Mouse (Mus musculus) heart, adult 2 months (tissue): ENCODE measurements around the gene Sept9. TPM values are rescaled to one million over a fixed set of nuclear protein-coding genes. Genes with fewer than 3 reads are reported as not detected.

ENCODE experiments used
- DNase-seq, 2 experiments: peaks; one replicate each; pipeline ENCODE4 v3.0.0; 2021
- H3K27ac ChIP-seq: fragments of 200-600 bp; 2 replicates; pipeline ENCODE4 v1.8.1; 2022
- H3K27me3 ChIP-seq: fragments of 200-500 bp; 2 replicates; pipeline ENCODE4 v1.6.1; 2012; ENCODE audit warnings: mild to moderate bottlenecking, low read length, inconsistent platforms, mixed read lengths; ENCODE audit not compliant: control insufficient read depth, insufficient read depth
- H3K36me3 ChIP-seq: fragments of 200-500 bp; 2 replicates; pipeline ENCODE4 v1.6.1; 2012; ENCODE audit warnings: low read length, inconsistent platforms; ENCODE audit not compliant: control insufficient read depth, insufficient read depth
- H3K4me1 ChIP-seq: fragments of 200-500 bp; 2 replicates; pipeline ENCODE4 v1.6.1; 2011; ENCODE audit warnings: low read length; ENCODE audit not compliant: control insufficient read depth, insufficient read depth
- H3K4me3 ChIP-seq: fragments of 200-600 bp; 2 replicates; pipeline ENCODE4 v1.8.1; 2022
- H3K79me2 ChIP-seq: fragments of 200-500 bp; replicated peaks from 2 replicates; pipeline ENCODE4 v1.6.1; 2012; ENCODE audit warnings: mild to moderate bottlenecking, inconsistent platforms, low read length, moderate library complexity, mixed read lengths; ENCODE audit not compliant: control insufficient read depth, insufficient read depth
- H3K9ac ChIP-seq: fragments of 200-500 bp; 2 replicates; pipeline ENCODE4 v1.6.1; 2012; ENCODE audit warnings: low read depth, mild to moderate bottlenecking, control low read depth, inconsistent platforms, low read length, mixed read lengths
- CTCF ChIP-seq: fragments of 200-600 bp; IDR thresholded peaks from 2 replicates; pipeline ENCODE4 v1.8.1; 2022; ENCODE audit warnings: antibody characterized with exemption, mild to moderate bottlenecking, moderate library complexity
- EP300 ChIP-seq: fragments of 200-500 bp; IDR thresholded peaks from 2 replicates; pipeline ENCODE4 v1.6.1; 2011; ENCODE audit warnings: low read depth, low read length, control low read depth; ENCODE audit not compliant: insufficient read depth
- POLR2A ChIP-seq: fragments of 200-500 bp; IDR thresholded peaks from 2 replicates; pipeline ENCODE4 v1.6.1; 2011; ENCODE audit warnings: mild to moderate bottlenecking, low read depth, low read length, control low read depth; ENCODE audit not compliant: insufficient read depth
- WGBS: fragments of 180-500 bp; shearing (Covaris S2); methylation state at CpG from one replicate; pipeline ENCODE4 v1.1.7; 2018; 5-methylcytosine and 5-hydroxymethylcytosine counted together
- intact Hi-C: fragments of 180-260 bp; cut with DNase I; formaldehyde crosslinking; loops from one replicate; pipeline ENCODE4 v1.15.1; 2025
- polyA plus RNA-seq: library from polyadenylated mRNA; depleted of rRNA; stranded (reverse); fragments of >200 nt; gene quantifications from 2 replicates; pipeline ENCODE4 v1.2.3, GENCODE M21; 2012
- total RNA-seq, 2 experiments: library from RNA; stranded (reverse); gene quantifications; 2 replicates each; pipeline ENCODE4 v1.2.3; 2021

The Sept9 gene
- total and polyA plus RNA-seq, 3 experiments: 15.9 to 31.9 (median 28.2) TPM

- Histone ChIP-seq H3K4me3 (no peak overlapping the region), H3K36me3 (no peaks in the 10 kb centered on the region), H3K27me3 (no peaks in the 10 kb centered on the region), H3K27ac (peak overlapping the region; percentile 40), H3K4me1 (peaks cover 7% of the 10 kb centered on the region), H3K79me2 (no peaks in the 10 kb centered on the region), H3K9ac (no peak overlapping the region)
- intact Hi-C loops: no loop called here
- TF ChIP-seq POLR2A (no peak), EP300 (no peak), CTCF (no peak)
- no peak for DNase-seq
- 97% methylated on average over 6 of the region's 6 CpGs for WGBS
Measured at GRCm38 (mm10) chr11:117256840-117257239, 57.4 kb downstream of the Sept9 start.

GRCm38 (mm10) chr11:117257266-117257665 lies 57.8 kb downstream of the Sept9 start:
- H3K9ac ChIP-seq: no peak overlapping the region
- intact Hi-C loops: no loop called here
- no peak for DNase-seq
- no peak overlapping the region for H3K27ac ChIP-seq
- no peak overlapping the region for H3K4me3 ChIP-seq
- H3K79me2 ChIP-seq: no peaks in the 10 kb centered on the region
- no peaks in the 10 kb centered on the region for H3K27me3 ChIP-seq
- no peaks in the 10 kb centered on the region for H3K36me3 ChIP-seq
- peaks cover 7% of the 10 kb centered on the region for H3K4me1 ChIP-seq
- TF ChIP-seq EP300 (no peak), CTCF (no peak), POLR2A (no peak)
- 86% methylated on average over 1 of the region's 1 CpGs for WGBS

- Histone ChIP-seq H3K4me3 (no peak overlapping the region), H3K79me2 (no peaks in the 10 kb centered on the region), H3K36me3 (no peaks in the 10 kb centered on the region), H3K9ac (no peak overlapping the region), H3K4me1 (peaks cover 7% of the 10 kb centered on the region), H3K27ac (no peak overlapping the region), H3K27me3 (no peaks in the 10 kb centered on the region)
- TF ChIP-seq POLR2A (no peak), CTCF (no peak), EP300 (no peak)
- intact Hi-C loops: no loop called here
- no peak for DNase-seq
Measured at GRCm38 (mm10) chr11:117257842-117258241, 58.4 kb downstream of the Sept9 start.

- DNase-seq: peak in 1 of 2 experiments; percentile 36
- Histone ChIP-seq H3K4me3 (no peak overlapping the region), H3K36me3 (no peaks in the 10 kb centered on the region), H3K4me1 (peaks cover 13% of the 10 kb centered on the region), H3K27ac (peak overlapping the region; percentile 44), H3K27me3 (no peaks in the 10 kb centered on the region), H3K9ac (no peak overlapping the region), H3K79me2 (no peaks in the 10 kb centered on the region)
- no peak for TF ChIP-seq CTCF
- TF ChIP-seq POLR2A: no peak
- no peak for TF ChIP-seq EP300
- 63% methylated on average over 9 of the region's 9 CpGs for WGBS
- intact Hi-C loops: no loop called here
Measured at GRCm38 (mm10) chr11:117259178-117259960, 59.9 kb downstream of the Sept9 start.

GRCm38 (mm10) chr11:117260631-117261030 lies 61.2 kb downstream of the Sept9 start:
- H3K9ac ChIP-seq: no peak overlapping the region
- no peaks in the 10 kb centered on the region for H3K79me2 ChIP-seq
- intact Hi-C loops: no loop called here
- TF ChIP-seq CTCF: no peak
- TF ChIP-seq POLR2A: no peak
- TF ChIP-seq EP300: no peak
- H3K4me1 ChIP-seq: peaks cover 16% of the 10 kb centered on the region
- DNase-seq: no peak
- no peaks in the 10 kb centered on the region for H3K36me3 ChIP-seq
- 80% methylated on average over 9 of the region's 9 CpGs for WGBS
- H3K27me3 ChIP-seq: no peaks in the 10 kb centered on the region
- no peak overlapping the region for H3K4me3 ChIP-seq
- no peak overlapping the region for H3K27ac ChIP-seq

- Histone ChIP-seq H3K4me3 (peak overlapping the region; percentile 18; the same call in 1 of the 2 replicates), H3K27me3 (no peaks in the 10 kb centered on the region), H3K36me3 (no peaks in the 10 kb centered on the region), H3K4me1 (peaks cover 17% of the 10 kb centered on the region), H3K9ac (no peak overlapping the region; the same call in 1 of the 2 replicates), H3K27ac (peak overlapping the region; percentile 94), H3K79me2 (no peaks in the 10 kb centered on the region)
- DNase-seq: peak; percentile 68 to 80
- intact Hi-C loops: loop anchor here (1.0 kb wide), 1 partner anchor 16 kb away; no protein-coding TSS in a partner anchor
- WGBS: 36% methylated on average over 9 of the region's 9 CpGs
- peak; percentile 95 for TF ChIP-seq EP300
- peak; percentile 47; the same call in 1 of the 2 replicates for TF ChIP-seq POLR2A
- TF ChIP-seq CTCF: no peak
Measured at GRCm38 (mm10) chr11:117263096-117263808, 63.8 kb downstream of the Sept9 start.
